In genomic region chr9:53829866-53830209, GRCm38 (mm10) we compare ENCODE assay signal across 9 mouse cellular contexts. TPM values are rescaled to one million over a fixed set of nuclear protein-coding genes. Genes with fewer than 3 reads are reported as not detected.
DNase-seq lines count a peak whose midpoint lies in the region; ATAC-seq lines count a peak whose summit lies in the region.
"Had no signal": no experiment of that assay in that cellular context is flagged by ENCODE, and none has a peak within 500 bp of the region (broad histone marks: within the 10 kb centered on the region; RNA-seq: fewer than 3 reads in every experiment).

No protein-coding gene starts in this region.

- 0 out of 2 replicates have a peak, but pooled peaks cover 4% of the 10 kb centered on the region for H3K4me1 ChIP-seq in heart, embryonic 12.5 days (replicated peaks)
- H3K4me1 ChIP-seq in brown adipose tissue, adult 24 weeks (ENCODE audit: control insufficient read depth, insufficient read depth, insufficient read length, low read length), result no peaks in the 10 kb centered on the region
- peaks cover 4% of the 10 kb centered on the region; the same call in 1 of the 2 replicates for H3K4me1 ChIP-seq in hindbrain, embryonic 12.5 days
- peaks cover 3% of the 10 kb centered on the region; the same call in 1 of the 2 replicates for H3K4me1 ChIP-seq in midbrain, embryonic 12.5 days

- H3K27me3 ChIP-seq in heart, embryonic 12.5 days (replicated peaks), result peaks cover 13% of the 10 kb centered on the region
- H3K27me3 ChIP-seq in hindbrain, embryonic 12.5 days, result no peaks in the 10 kb centered on the region
- no peaks in the 10 kb centered on the region; the same call in 1 of the 2 replicates for H3K27me3 ChIP-seq in midbrain, embryonic 12.5 days

- peak overlapping the region; percentile 71 for H3K4me2 ChIP-seq in heart, embryonic 12.5 days
- peak overlapping the region; percentile 59 for H3K4me2 ChIP-seq in hindbrain, embryonic 12.5 days (replicated peaks)
- H3K4me2 ChIP-seq in midbrain, embryonic 12.5 days (replicated peaks), result peak overlapping the region; percentile 55

- WGBS in heart, embryonic 12.5 days, result 16% methylated on average over 2 of the region's 2 CpGs
- 39% methylated on average over 2 of the region's 2 CpGs for WGBS in hindbrain, embryonic 12.5 days
- WGBS in midbrain, embryonic 12.5 days, result 49% methylated on average over 2 of the region's 2 CpGs

- no peaks in the 10 kb centered on the region for H3K36me3 ChIP-seq in heart, embryonic 12.5 days
- no peaks in the 10 kb centered on the region for H3K36me3 ChIP-seq in hindbrain, embryonic 12.5 days
- H3K36me3 ChIP-seq in midbrain, embryonic 12.5 days, result no peaks in the 10 kb centered on the region

- peak overlapping the region; percentile 51 for H3K4me3 ChIP-seq in heart, embryonic 12.5 days
- H3K4me3 ChIP-seq in brown adipose tissue, adult 24 weeks (ENCODE audit: insufficient read depth, low read depth, low read length), result peak overlapping the region; percentile 52
- peak overlapping the region; percentile 37 for H3K4me3 ChIP-seq in hindbrain, embryonic 12.5 days
- H3K4me3 ChIP-seq in midbrain, embryonic 12.5 days, result peak overlapping the region; percentile 42

- intact Hi-C loops in heart, postnatal 25 days (cut with DNase I), result loop anchor here (5.0 to 10.0 kb wide), 2 partner anchors 162 to 285 kb away; no protein-coding TSS in a partner anchor

- no peak overlapping the region for H3K27ac ChIP-seq in heart, embryonic 12.5 days (ENCODE audit: poor library complexity, severe bottlenecking)
- H3K27ac ChIP-seq in brown adipose tissue, adult 24 weeks (replicated peaks; ENCODE audit: low read depth, low read length), result no peak overlapping the region
- H3K27ac ChIP-seq in hindbrain, embryonic 12.5 days, result no peak overlapping the region
- H3K27ac ChIP-seq in midbrain, embryonic 12.5 days (replicated peaks), result no peak overlapping the region

- no peaks in the 10 kb centered on the region for H3K9me3 ChIP-seq in heart, embryonic 12.5 days (replicated peaks)
- no peaks in the 10 kb centered on the region for H3K9me3 ChIP-seq in hindbrain, embryonic 12.5 days (replicated peaks)
- H3K9me3 ChIP-seq in midbrain, embryonic 12.5 days, result no peaks in the 10 kb centered on the region

- H3K9ac ChIP-seq in heart, embryonic 12.5 days, result peak overlapping the region; percentile 64
- H3K9ac ChIP-seq in hindbrain, embryonic 12.5 days, result peak overlapping the region; percentile 51
- H3K9ac ChIP-seq in midbrain, embryonic 12.5 days (replicated peaks), result peak overlapping the region; percentile 42

- no peak for DNase-seq in heart, postnatal 25 days (ENCODE audit: low spot score)
- no peak for DNase-seq in adrenal gland, adult 2 months
- DNase-seq in left cerebral cortex, adult 11 months (ENCODE audit: low spot score), result no peak
- DNase-seq in embryo, embryonic 9.5 days (ENCODE audit: extremely low spot score), result no peak

- ATAC-seq in heart, embryonic 12.5 days (ENCODE audit: insufficient number of reproducible peaks, low FRiP score), result no peak
- ATAC-seq in hindbrain, embryonic 12.5 days (ENCODE audit: low FRiP score), result peak; percentile 50; the same call in 1 of the 2 replicates
- ATAC-seq in midbrain, embryonic 12.5 days (ENCODE audit: low FRiP score, low read depth), result 0 out of 2 replicates have a peak, but pooled peaks have one; percentile 16

RNA-seq across cellular contexts. Expression of gene Sln, which starts 20.1 kb away (rescaled TPM):
- polyA plus RNA-seq in heart, embryonic 12.5 days (2016; fragmentation: Nextera tagmentation; extraction: Ambion mirVana), result 9.4 and 13.7 TPM in 2 replicates
- total RNA-seq in heart, postnatal 25 days (2021), result 10 to 100 TPM; 76.0 to 99.3 TPM
- 1.5 and 1.6 TPM in 2 replicates for polyA plus RNA-seq in brown adipose tissue, adult 24 weeks (2012; ENCODE audit: insufficient read depth, insufficient read length, missing spikeins)
- 1.3 and 6.3 TPM in 2 replicates for polyA plus RNA-seq in hindbrain, embryonic 12.5 days (2016; fragmentation: Nextera tagmentation; extraction: Ambion mirVana)
- 0.24 TPM in 1 of 2 replicates, not detected in the other for polyA plus RNA-seq in midbrain, embryonic 12.5 days (2016; fragmentation: Nextera tagmentation; extraction: Ambion mirVana)
- total RNA-seq in adrenal gland, adult 2 months (2021), result not detected
- not detected in 2 replicates for polyA plus RNA-seq in adrenal gland, adult 2 months (2012; rRNA removed)
- total RNA-seq: MEL had no signal

RNA-seq across cellular contexts. Expression of gene Slc35f2, which starts 58.5 kb away (rescaled TPM):
- polyA plus RNA-seq in heart, embryonic 12.5 days (2016; fragmentation: Nextera tagmentation; extraction: Ambion mirVana), result 0.63 and 0.74 TPM in 2 replicates
- under 1 TPM in 1 of 2 experiments, not detected in 1; 0.10 TPM for total RNA-seq in heart, postnatal 25 days (2021)
- not detected in 2 replicates for polyA plus RNA-seq in brown adipose tissue, adult 24 weeks (2012; ENCODE audit: insufficient read depth, insufficient read length, missing spikeins)
- 3.0 and 3.7 TPM in 2 replicates for polyA plus RNA-seq in hindbrain, embryonic 12.5 days (2016; fragmentation: Nextera tagmentation; extraction: Ambion mirVana)
- polyA plus RNA-seq in midbrain, embryonic 12.5 days (2016; fragmentation: Nextera tagmentation; extraction: Ambion mirVana), result 2.8 and 3.0 TPM in 2 replicates
- total RNA-seq in adrenal gland, adult 2 months (2021), result 1 to 10 TPM in 1 of 2 experiments, under 1 TPM in 1; 0.61 to 1.3 TPM
- polyA plus RNA-seq in adrenal gland, adult 2 months (2012; rRNA removed), result 0.70 and 0.97 TPM in 2 replicates
- total RNA-seq: MEL had no signal
